Mouse (Mus musculus): ENCODE data around the gene Trex2. TPM values are rescaled to one million over a fixed set of nuclear protein-coding genes. Genes with fewer than 3 reads are reported as not detected.

Trex2 gene
- polyA plus RNA-seq (2015; fragmentation: Nextera tagmentation; extraction: Ambion mirVana): not detected in 2 replicates

- Histone ChIP-seq H3K4me3 (no peak within 1 kb of the TSS), H3K36me3 (ENCODE audit: poor library complexity, severe bottlenecking) (peaks cover 12% of the 10 kb centered on the region; the same call in 1 of the 2 replicates), H3K4me2 (no peak within 1 kb of the TSS), H3K9me3 (replicated peaks) (no peaks in the 10 kb centered on the region), H3K9ac (no peak within 1 kb of the TSS), H3K27me3 (no peaks in the 10 kb centered on the region), H3K27ac (no peak within 1 kb of the TSS), H3K4me1 (no peaks in the 10 kb centered on the region)
- no peak for ATAC-seq
- WGBS: 85% methylated on average over 11 of the region's 11 CpGs
Observed at GRCm38 (mm10) chrX:73435252-73435651, at the start of gene Trex2. TSS of gene Trex2 (minus strand) at chrX:73435344.

- ATAC-seq: no peak
- Histone ChIP-seq H3K4me3 (no peak overlapping the region), H3K36me3 (ENCODE audit: poor library complexity, severe bottlenecking) (no peaks in the 10 kb centered on the region), H3K4me1 (no peaks in the 10 kb centered on the region), H3K9ac (no peak overlapping the region), H3K27ac (no peak overlapping the region), H3K4me2 (no peak overlapping the region), H3K27me3 (no peaks in the 10 kb centered on the region), H3K9me3 (replicated peaks) (no peaks in the 10 kb centered on the region)
- 87% methylated on average over 4 of the region's 4 CpGs for WGBS
Observed at GRCm38 (mm10) chrX:73484870-73485269, 49.7 kb upstream of the Trex2 start.

- no peak overlapping the region for H3K4me2 ChIP-seq
- no peaks in the 10 kb centered on the region for H3K27me3 ChIP-seq
- no peak overlapping the region for H3K27ac ChIP-seq
- H3K4me1 ChIP-seq: no peaks in the 10 kb centered on the region
- 73% methylated on average over 1 of the region's 1 CpGs for WGBS
- ATAC-seq: no peak
- no peaks in the 10 kb centered on the region for H3K36me3 ChIP-seq (ENCODE audit: poor library complexity, severe bottlenecking)
- H3K9ac ChIP-seq: no peak overlapping the region
- no peak overlapping the region for H3K4me3 ChIP-seq
- H3K9me3 ChIP-seq (replicated peaks): no peaks in the 10 kb centered on the region
Observed at GRCm38 (mm10) chrX:73484076-73484475, 48.9 kb upstream of the Trex2 start.

- 36% methylated on average over 14 of the region's 14 CpGs for WGBS
- ATAC-seq: no peak
- Histone ChIP-seq H3K9ac (no peak within 1 kb of the TSS), H3K4me1 (no peaks in the 10 kb centered on the region), H3K27me3 (no peaks in the 10 kb centered on the region), H3K36me3 (ENCODE audit: poor library complexity, severe bottlenecking) (no peaks in the 10 kb centered on the region), H3K9me3 (replicated peaks) (no peaks in the 10 kb centered on the region), H3K4me2 (0 out of 2 replicates have a peak within 1 kb of the TSS, but pooled peaks have one; percentile 12), H3K27ac (no peak within 1 kb of the TSS), H3K4me3 (no peak within 1 kb of the TSS)
Observed at GRCm38 (mm10) chrX:73483484-73483810, 48.3 kb upstream of the Trex2 start, which contains the start of gene Bgn. TSS of gene Bgn (plus strand) at chrX:73483602.

- no peaks in the 10 kb centered on the region for H3K9me3 ChIP-seq (replicated peaks)
- H3K9ac ChIP-seq: no peak overlapping the region
- H3K4me2 ChIP-seq: no peak overlapping the region
- no peak for ATAC-seq
- no peaks in the 10 kb centered on the region for H3K27me3 ChIP-seq
- H3K4me1 ChIP-seq: no peaks in the 10 kb centered on the region
- H3K36me3 ChIP-seq (ENCODE audit: poor library complexity, severe bottlenecking): no peaks in the 10 kb centered on the region
- 43% methylated on average over 4 of the region's 4 CpGs for WGBS
- H3K27ac ChIP-seq: no peak overlapping the region
- H3K4me3 ChIP-seq: no peak overlapping the region
Observed at GRCm38 (mm10) chrX:73482643-73483483, 47.7 kb upstream of the Trex2 start.

- no peaks in the 10 kb centered on the region for H3K36me3 ChIP-seq (ENCODE audit: poor library complexity, severe bottlenecking)
- H3K4me1 ChIP-seq: no peaks in the 10 kb centered on the region
- no peak overlapping the region for H3K4me3 ChIP-seq
- H3K9me3 ChIP-seq (replicated peaks): no peaks in the 10 kb centered on the region
- ATAC-seq: no peak
- WGBS: 82% methylated on average over 2 of the region's 2 CpGs
- no peak overlapping the region for H3K9ac ChIP-seq
- H3K27me3 ChIP-seq: no peaks in the 10 kb centered on the region
- H3K4me2 ChIP-seq: no peak overlapping the region
- no peak overlapping the region for H3K27ac ChIP-seq
Observed at GRCm38 (mm10) chrX:73480334-73480733, 45.2 kb upstream of the Trex2 start.

GRCm38 (mm10) chrX:73479656-73480055 is 44.5 kb upstream of the Trex2 start:
- Histone ChIP-seq H3K36me3 (ENCODE audit: poor library complexity, severe bottlenecking) (no peaks in the 10 kb centered on the region), H3K4me2 (no peak overlapping the region), H3K27ac (no peak overlapping the region), H3K9ac (no peak overlapping the region), H3K27me3 (no peaks in the 10 kb centered on the region), H3K4me3 (no peak overlapping the region), H3K9me3 (replicated peaks) (no peaks in the 10 kb centered on the region), H3K4me1 (no peaks in the 10 kb centered on the region)
- no peak for ATAC-seq

GRCm38 (mm10) chrX:73477500-73477899 is 42.4 kb upstream of the Trex2 start:
- WGBS: 84% methylated on average over 2 of the region's 2 CpGs

GRCm38 (mm10) chrX:73476621-73477020 is 41.5 kb upstream of the Trex2 start:
- no peak overlapping the region for H3K4me3 ChIP-seq
- H3K9ac ChIP-seq: no peak overlapping the region
- H3K4me2 ChIP-seq: no peak overlapping the region
- no peak overlapping the region for H3K27ac ChIP-seq
- no peaks in the 10 kb centered on the region for H3K4me1 ChIP-seq
- H3K9me3 ChIP-seq (replicated peaks): no peaks in the 10 kb centered on the region
- ATAC-seq: no peak
- no peaks in the 10 kb centered on the region for H3K36me3 ChIP-seq (ENCODE audit: poor library complexity, severe bottlenecking)
- 85% methylated on average over 2 of the region's 2 CpGs for WGBS
- H3K27me3 ChIP-seq: no peaks in the 10 kb centered on the region

More at GRCm38 (mm10) chrX:73477500-73477899, 42.4 kb upstream of the Trex2 start:
- Histone ChIP-seq H3K4me2 (no peak overlapping the region), H3K4me1 (no peaks in the 10 kb centered on the region), H3K4me3 (no peak overlapping the region), H3K27ac (no peak overlapping the region), H3K9me3 (replicated peaks) (no peaks in the 10 kb centered on the region), H3K27me3 (no peaks in the 10 kb centered on the region), H3K9ac (no peak overlapping the region), H3K36me3 (ENCODE audit: poor library complexity, severe bottlenecking) (no peaks in the 10 kb centered on the region)
- ATAC-seq: no peak

GRCm38 (mm10) chrX:73475658-73476256 is 40.6 kb upstream of the Trex2 start:
- Histone ChIP-seq H3K9me3 (replicated peaks) (no peaks in the 10 kb centered on the region), H3K4me1 (no peaks in the 10 kb centered on the region), H3K27me3 (no peaks in the 10 kb centered on the region), H3K4me2 (no peak overlapping the region), H3K27ac (no peak overlapping the region), H3K36me3 (ENCODE audit: poor library complexity, severe bottlenecking) (no peaks in the 10 kb centered on the region), H3K9ac (no peak overlapping the region), H3K4me3 (no peak overlapping the region)
- WGBS: 95% methylated on average over 1 of the region's 1 CpGs
- ATAC-seq: no peak

- Histone ChIP-seq H3K27me3 (no peaks in the 10 kb centered on the region), H3K4me3 (no peak overlapping the region), H3K9me3 (replicated peaks) (no peaks in the 10 kb centered on the region), H3K27ac (no peak overlapping the region), H3K9ac (no peak overlapping the region), H3K36me3 (ENCODE audit: poor library complexity, severe bottlenecking) (no peaks in the 10 kb centered on the region), H3K4me2 (no peak overlapping the region), H3K4me1 (no peaks in the 10 kb centered on the region)
- WGBS: 64% methylated on average over 12 of the region's 12 CpGs
- ATAC-seq: no peak
Observed at GRCm38 (mm10) chrX:73474340-73475165, 39.4 kb upstream of the Trex2 start.

- WGBS: 87% methylated on average over 3 of the region's 3 CpGs
- no peak for ATAC-seq
Observed at GRCm38 (mm10) chrX:73471764-73472163, 36.6 kb upstream of the Trex2 start.

More at GRCm38 (mm10) chrX:73471764-73472163, 36.6 kb upstream of the Trex2 start:
- no peaks in the 10 kb centered on the region for H3K4me1 ChIP-seq
- no peak overlapping the region for H3K4me2 ChIP-seq
- H3K4me3 ChIP-seq: no peak overlapping the region
- H3K27ac ChIP-seq: no peak overlapping the region
- H3K9me3 ChIP-seq (replicated peaks): no peaks in the 10 kb centered on the region
- H3K9ac ChIP-seq: no peak overlapping the region
- no peaks in the 10 kb centered on the region for H3K36me3 ChIP-seq (ENCODE audit: poor library complexity, severe bottlenecking)
- no peaks in the 10 kb centered on the region for H3K27me3 ChIP-seq

Data from forebrain, embryonic 13.5 days (tissue).